Mouse (Mus musculus): ENCODE measurements at regions not wholly inside any gene's neighbourhood (a gene's known extent, or its start where the extent isn't known, plus 50 kb on each side); places are given as distances from the start of the nearest gene placed in this dataset.

DNA sequence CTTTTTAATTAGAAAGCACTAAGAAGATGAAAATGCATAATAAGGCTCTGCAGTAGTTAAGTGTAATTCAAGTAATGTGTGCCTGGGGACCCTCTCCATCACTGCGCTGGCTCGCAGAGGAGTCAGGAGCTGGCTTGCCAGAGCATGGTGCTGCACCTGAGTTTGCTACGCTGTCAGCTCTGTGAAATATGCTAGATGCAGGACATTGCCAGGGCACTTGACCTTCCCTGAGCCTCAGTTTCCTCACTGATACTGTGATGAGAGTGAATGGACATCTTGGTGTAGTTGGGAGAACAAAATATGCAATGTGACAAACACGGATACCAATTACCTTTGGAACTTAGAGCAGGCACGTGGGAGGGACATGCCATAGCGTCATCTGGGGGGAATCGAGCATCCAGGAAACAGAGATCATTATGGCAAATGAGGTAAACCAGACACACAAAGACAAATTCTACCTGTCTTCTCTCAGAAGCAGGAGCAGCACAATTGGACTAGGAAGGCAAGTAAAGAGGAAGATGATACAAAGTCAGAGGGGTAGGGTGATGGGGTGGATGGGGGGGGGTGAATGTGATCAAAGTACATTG lies 133.6 kb upstream of the Slco3a1 start:
- DNase-seq (ENCODE audit: low spot score in 2 of 2), result no peak

DNA sequence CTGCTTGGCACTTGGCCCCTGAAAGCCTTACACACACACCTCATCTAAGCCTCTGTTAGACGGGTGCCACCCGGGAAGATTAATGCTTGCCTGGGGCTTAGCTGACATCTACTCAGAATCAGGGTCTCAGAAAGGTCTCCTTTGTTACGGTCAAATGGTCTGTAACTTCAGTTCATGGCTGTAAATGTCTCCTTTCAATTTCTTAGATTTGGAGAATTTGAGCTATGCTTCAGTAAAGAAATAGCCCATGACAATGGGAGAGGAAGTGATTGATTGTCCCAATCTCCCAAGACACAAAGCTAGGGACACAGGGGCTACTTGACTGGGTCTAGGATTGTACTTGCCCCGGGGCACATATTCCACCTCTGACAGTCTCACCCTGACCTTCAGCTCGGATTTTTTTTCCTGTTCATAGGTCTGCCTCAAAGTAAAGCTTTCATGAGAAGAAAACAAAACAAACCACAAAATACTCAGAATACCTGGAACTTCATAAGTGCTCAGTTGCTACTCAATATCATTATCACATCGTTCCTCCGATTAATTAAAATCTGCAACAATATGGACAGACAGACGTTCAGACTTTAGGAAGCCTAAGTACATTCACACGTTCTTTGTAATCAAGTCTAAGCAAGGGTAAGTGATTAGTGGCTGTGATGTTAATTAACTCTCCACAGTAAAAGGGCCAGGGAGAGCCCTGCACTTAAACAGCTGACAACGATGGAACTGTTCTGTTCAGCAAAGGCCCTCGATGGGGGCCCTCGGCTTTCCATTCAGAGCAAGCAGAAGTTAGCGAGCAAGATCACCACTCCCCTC lies 132.9 kb upstream of the Slco3a1 start:
- no peak for DNase-seq (ENCODE audit: low spot score in 2 of 2)

DNA sequence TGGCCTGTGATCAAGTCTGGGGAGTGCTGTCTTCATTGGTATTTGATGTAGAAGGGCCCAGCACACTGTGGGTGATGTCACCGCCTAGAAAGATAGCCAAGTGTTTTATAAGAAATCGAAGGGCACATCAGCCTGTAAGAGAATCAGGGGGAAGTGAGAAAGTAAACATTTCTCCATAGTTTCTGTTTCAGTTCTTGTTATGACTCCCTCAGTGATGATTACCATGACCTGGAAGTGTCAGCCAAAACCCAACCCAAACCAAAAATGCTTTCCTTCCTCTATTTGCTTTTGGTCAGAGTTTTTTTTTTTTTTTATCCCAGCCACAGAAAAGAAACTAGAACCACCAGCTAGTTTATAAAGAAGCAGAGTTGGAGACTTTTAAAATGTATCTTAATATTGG lies 129.4 kb upstream of the Slco3a1 start:
- DNase-seq (ENCODE audit: low spot score in 2 of 2), result no peak

DNA sequence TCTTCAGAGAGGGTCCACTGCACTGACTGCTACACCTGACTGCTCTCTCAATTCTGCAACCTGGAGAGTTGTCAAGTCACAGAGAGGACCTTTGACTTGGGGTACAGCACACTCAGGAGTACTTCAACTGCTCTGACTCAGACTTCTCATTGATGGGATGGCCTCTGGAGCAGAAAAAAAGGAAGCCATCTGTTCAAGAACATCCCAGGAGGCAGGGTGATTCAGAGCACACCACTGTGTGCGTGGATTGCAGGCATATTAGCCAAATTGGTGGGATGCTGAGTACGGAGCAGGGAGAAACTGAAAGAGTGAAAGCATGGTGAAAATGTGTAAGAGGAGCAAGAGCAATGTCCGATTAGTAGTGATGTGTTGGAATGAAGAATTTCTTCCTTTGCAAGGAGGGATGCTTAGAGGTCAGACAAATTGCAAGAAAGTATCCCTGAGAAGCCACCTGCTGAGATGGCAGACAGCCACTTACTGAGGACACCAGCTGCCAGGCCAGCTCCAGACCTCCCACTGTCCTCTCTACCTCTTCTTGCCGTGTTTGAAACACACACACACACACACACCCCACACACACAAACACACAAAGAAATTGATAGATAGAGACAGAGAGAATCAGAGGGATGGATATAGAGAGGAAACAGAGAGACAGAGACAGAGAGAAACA lies 119.2 kb upstream of the Slco3a1 start:
- DNase-seq (ENCODE audit: low spot score in 2 of 2), result no peak

DNA sequence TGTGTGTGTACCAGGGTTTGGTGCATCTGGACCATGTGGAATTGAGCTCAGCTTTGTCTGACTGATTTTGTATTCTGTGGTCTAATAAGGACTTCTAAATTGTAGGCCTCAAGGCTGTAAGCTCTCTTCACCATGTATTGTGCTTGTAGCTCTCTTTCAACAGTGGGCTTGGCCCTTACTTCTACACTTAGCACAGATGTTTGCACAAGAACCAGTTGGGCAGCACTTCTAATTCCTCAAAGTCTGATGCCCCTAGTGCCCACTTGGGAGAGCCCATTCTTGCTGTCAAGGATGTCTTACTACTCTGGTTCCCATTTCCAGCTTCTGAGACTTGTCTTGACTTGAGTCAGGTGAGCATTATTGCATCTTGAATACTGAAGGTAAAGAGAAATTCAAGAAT lies 114.5 kb upstream of the Slco3a1 start:
- DNase-seq (ENCODE audit: low spot score in 2 of 2), result no peak

DNA sequence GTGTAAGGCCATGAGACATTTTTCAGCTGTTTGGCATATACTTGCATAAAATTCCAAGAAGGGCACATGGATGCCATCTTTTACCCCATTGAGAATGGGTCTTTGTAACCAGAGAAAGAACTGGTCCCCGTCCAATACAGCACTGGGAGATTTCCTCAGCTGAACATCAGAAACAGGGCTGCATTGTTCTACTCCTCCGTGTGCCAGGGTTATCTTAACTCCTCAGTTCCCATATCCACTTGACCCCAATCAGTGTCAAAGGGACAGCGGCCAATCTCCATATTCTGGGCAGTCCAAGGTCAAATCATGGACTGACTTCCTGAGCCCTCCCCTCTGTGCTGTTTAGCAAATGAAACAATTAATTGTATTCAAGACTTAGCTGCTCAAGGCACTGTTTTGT lies 112.5 kb upstream of the Slco3a1 start:
- no peak for DNase-seq (ENCODE audit: low spot score in 2 of 2)

DNA sequence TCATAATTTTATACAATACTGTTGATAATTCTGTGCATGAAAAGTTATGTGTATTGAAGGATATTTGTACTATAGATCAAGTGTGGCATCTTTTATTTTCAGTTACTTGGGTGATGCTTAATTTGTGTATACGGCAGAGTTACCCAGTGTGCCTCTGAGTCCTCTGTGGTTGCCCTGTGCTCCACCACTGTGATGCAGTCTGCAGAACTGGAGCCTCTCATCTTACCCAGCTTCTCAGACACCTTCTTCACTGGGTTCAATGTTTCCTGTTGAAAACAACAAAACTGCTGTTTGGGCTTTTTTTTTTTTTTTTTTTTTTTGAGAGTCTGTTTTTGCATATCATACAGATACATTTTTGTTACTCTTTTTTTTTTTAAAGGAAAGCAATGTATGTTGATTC lies 109.2 kb upstream of the Slco3a1 start:
- no peak for DNase-seq (ENCODE audit: low spot score in 2 of 2)

DNA sequence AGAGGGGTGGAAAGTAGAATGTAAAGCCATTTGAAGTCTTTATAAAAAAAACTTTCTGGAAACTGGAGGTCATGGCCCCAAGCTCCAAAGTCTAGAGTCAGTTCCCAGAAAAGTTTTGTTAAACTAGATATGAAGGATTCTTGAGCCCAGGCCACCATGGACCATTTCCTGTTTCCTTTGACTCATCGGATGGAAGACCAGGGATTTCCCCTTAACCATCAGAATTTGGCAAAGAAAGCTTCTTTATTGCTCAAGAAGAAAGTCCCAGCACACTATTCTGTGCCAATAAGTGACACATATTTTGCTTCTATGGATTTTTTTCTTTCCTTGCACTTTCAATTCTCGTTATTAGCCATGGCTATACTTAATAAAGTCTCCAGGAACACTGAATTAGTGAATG lies 92.7 kb upstream of the Slco3a1 start:
- DNase-seq (ENCODE audit: low spot score in 2 of 2), result no peak

DNA sequence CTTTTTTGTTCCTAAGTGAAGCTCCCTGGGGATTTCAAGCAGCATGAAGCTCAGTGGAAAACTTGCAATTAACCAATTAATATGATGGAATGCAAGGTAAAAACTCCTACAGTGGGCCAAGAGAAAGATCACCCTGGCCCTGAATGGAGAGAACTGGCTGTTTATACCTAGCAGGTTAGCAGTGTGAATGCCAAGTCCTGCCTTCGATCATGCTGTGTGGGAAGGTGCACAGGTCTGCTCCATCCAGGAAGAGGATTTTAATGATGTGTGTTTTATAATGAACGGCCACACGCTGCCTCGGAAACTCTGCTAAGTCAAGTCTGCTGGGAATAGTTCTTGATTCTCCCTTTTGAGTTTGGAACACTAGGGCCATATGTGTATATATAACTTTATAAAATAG lies 85.6 kb upstream of the Slco3a1 start:
- no peak for DNase-seq (ENCODE audit: low spot score in 2 of 2)

DNA sequence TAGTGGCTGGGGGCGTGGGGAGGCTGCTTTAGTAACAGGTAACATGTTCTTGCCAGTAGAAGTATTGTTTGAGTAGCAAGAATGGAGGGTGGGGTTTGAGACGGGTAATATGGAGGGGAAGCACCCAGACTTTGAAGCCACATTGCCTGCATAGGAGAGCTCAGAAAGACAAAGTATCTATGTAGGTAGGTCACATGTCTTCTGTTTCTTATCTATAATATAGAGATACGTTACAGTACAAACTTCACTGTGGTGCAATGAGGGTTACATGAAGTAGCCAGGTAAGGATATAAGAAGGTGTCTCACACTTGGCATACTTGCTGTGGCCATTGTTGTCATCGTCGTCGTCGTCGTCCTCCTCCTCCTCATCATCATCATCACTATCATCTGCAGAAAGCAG lies 77.6 kb upstream of the Slco3a1 start:
- DNase-seq (ENCODE audit: low spot score in 2 of 2), result no peak

DNA sequence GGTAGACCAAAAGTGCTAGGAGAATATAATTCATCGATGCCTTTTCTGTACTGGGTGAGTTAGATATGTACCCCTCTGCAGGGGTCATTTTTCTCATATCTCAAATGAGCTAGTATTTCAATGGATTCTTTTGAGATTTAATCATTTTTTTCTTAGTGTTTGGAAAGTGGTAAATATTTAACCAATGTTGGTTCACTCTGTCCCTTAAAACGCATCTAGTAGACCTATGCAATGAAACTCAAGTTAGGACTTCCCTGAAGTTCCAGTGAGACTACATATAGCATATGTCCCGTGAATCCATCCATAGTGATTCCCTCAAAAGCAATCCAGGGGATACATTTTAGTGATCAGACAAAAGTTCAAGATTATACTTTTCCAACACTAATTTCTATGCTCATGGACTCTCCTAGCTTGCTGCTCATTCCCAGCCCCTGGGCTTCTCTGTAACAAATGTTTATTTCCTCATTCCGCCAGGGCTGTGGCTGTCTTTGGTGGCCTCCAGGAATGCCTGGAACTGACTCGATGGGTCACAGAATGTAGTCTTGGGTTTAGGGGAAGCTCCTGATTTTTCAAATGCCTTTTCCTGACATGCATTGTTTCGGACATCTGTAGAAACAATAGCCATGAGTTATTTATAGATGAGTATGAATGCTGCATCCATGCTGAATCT lies 74.4 kb upstream of the Slco3a1 start:
- no peak for DNase-seq (ENCODE audit: low spot score in 2 of 2)

Data from thymus, postnatal 10 days (tissue).